Comparison of ENCODE assay signal across 8 mouse cellular contexts in genomic region chr7:79300432-79301151, GRCm38 (mm10). TPM values are rescaled to one million over a fixed set of nuclear protein-coding genes. Genes with fewer than 3 reads are reported as not detected.
DNase-seq lines count a peak whose midpoint lies in the region; ATAC-seq and TF ChIP-seq lines count a peak whose summit lies in the region.

No protein-coding gene starts in this region.

- no peak overlapping the region for H3K4me2 ChIP-seq in liver, embryonic 11.5 days
- H3K4me2 ChIP-seq in intestine, postnatal 0 days (replicated peaks; ENCODE audit: low read depth) = no peak overlapping the region

- H3K4me3 ChIP-seq in liver, embryonic 11.5 days (ENCODE audit: low read depth, low read length) = no peak overlapping the region
- H3K4me3 ChIP-seq in intestine, postnatal 0 days (ENCODE audit: low read depth, low read length) = no peak overlapping the region

- ATAC-seq in liver, embryonic 11.5 days (replicated peaks; ENCODE audit: low FRiP score) = no peak
- ATAC-seq in intestine, postnatal 0 days = no peak
- ATAC-seq in neutrophil, adult 5-6 weeks (ENCODE audit: extremely low read depth, insufficient number of reproducible peaks, low FRiP score, poor library complexity, severe bottlenecking) = peak; percentile 27; the same call in 1 of the 2 replicates

- DNase-seq in adrenal gland, postnatal 10 days = peak; percentile 36
- DNase-seq in adrenal gland, postnatal 14 days = no peak
- DNase-seq in liver, embryonic 11.5 days (ENCODE audit: low spot score) = no peak
- no peak for DNase-seq in liver
- no peak for DNase-seq in adrenal gland, adult 18-20 months (ENCODE audit: low spot score in 2 of 2)
- DNase-seq in thymus, postnatal 36 days = no peak

- peaks cover 20% of the 10 kb centered on the region for H3K4me1 ChIP-seq in liver, embryonic 11.5 days (replicated peaks; ENCODE audit: control insufficient read depth, insufficient read depth, low read length)
- peaks cover 30% of the 10 kb centered on the region for H3K4me1 ChIP-seq in intestine, postnatal 0 days (replicated peaks; ENCODE audit: control insufficient read depth, insufficient read depth, low read length)

- no peak overlapping the region for H3K9ac ChIP-seq in liver, embryonic 11.5 days (ENCODE audit: low read depth, low read length)
- H3K9ac ChIP-seq in intestine, postnatal 0 days (ENCODE audit: low read depth, low read length) = no peak overlapping the region

- no peaks in the 10 kb centered on the region for H3K9me3 ChIP-seq in liver, embryonic 11.5 days (ENCODE audit: control insufficient read depth, low read length)
- H3K9me3 ChIP-seq in intestine, postnatal 0 days (ENCODE audit: control insufficient read depth) = no peaks in the 10 kb centered on the region

- peak overlapping the region; percentile 46; the same call in 1 of the 2 replicates for H3K27ac ChIP-seq in liver, embryonic 11.5 days (ENCODE audit: low read depth, low read length)
- H3K27ac ChIP-seq in intestine, postnatal 0 days (ENCODE audit: low read depth, low read length) = peak overlapping the region; percentile 62; the same call in 1 of the 2 replicates

- TF ChIP-seq CTCF in intestine, postnatal 0 days (IDR thresholded peaks at IDR 0.05; ENCODE audit: low read depth) = no peak

- no peaks in the 10 kb centered on the region for H3K27me3 ChIP-seq in liver, embryonic 11.5 days (replicated peaks; ENCODE audit: control insufficient read depth, insufficient read depth, low read length)
- H3K27me3 ChIP-seq in intestine, postnatal 0 days (replicated peaks; ENCODE audit: control insufficient read depth, insufficient read depth, low read length) = no peaks in the 10 kb centered on the region

- WGBS in liver, embryonic 11.5 days = 56% methylated on average over 13 of the region's 13 CpGs
- 35% methylated on average over 13 of the region's 13 CpGs for WGBS in intestine, postnatal 0 days

- H3K36me3 ChIP-seq in liver, embryonic 11.5 days (ENCODE audit: control insufficient read depth, insufficient read depth, low read length) = no peaks in the 10 kb centered on the region
- peaks cover 24% of the 10 kb centered on the region for H3K36me3 ChIP-seq in intestine, postnatal 0 days (ENCODE audit: control insufficient read depth, insufficient read depth)

RNA-seq across cellular contexts. Expression of gene Abhd2, which starts 27.6 kb away (rescaled TPM):
- total RNA-seq in adrenal gland, postnatal 10 days (2021) = 100 to 1,000 TPM; 247 to 382 TPM
- 485 and 569 TPM in 2 replicates for total RNA-seq in adrenal gland, postnatal 14 days (2021)
- polyA plus RNA-seq in liver, embryonic 11.5 days (2014; fragmentation: Nextera tagmentation; extraction: Ambion mirVana) = 11.5 and 13.4 TPM in 2 replicates
- polyA plus RNA-seq in intestine, postnatal 0 days (2015; fragmentation: Nextera tagmentation; extraction: Ambion mirVana) = 34.8 and 36.2 TPM in 2 replicates
- 52.1 and 55.7 TPM in 2 replicates for total RNA-seq in neutrophil, adult 5-6 weeks (2017)
- 1,000 to 10,000 TPM; 1,132 to 1,460 TPM for total RNA-seq in adrenal gland, adult 18-20 months (2021)
